Comparison of ENCODE assay signal across 19 mouse cellular contexts in genomic region chr8:66756161-66756560, GRCm38 (mm10).
DNase-seq lines count a peak whose midpoint lies in the region; ATAC-seq lines count a peak whose summit lies in the region.
"Had no signal": no experiment of that assay in that cellular context is flagged by ENCODE, and none has a peak within 500 bp of the region (broad histone marks: within the 10 kb centered on the region; RNA-seq: fewer than 3 reads in every experiment).

No protein-coding gene starts in this region.

- ATAC-seq in frontal cortex, adult (ENCODE audit: low TSS enrichment), result peak; percentile 75
- ATAC-seq: activated CD4-positive, CD25-positive, alpha-beta regulatory T cell, adult 4 months; forebrain, embryonic 14.5 days; forebrain, postnatal 0 days; hindbrain, embryonic 16.5 days had no signal

- no peak for DNase-seq in frontal cortex, postnatal 10 days (ENCODE audit: low spot score in 2 of 2)
- peak; percentile 27 for DNase-seq in layer of hippocampus, adult 9-11 months
- DNase-seq in layer of hippocampus, adult 9-10 months (ENCODE audit: low spot score), result no peak
- peak; percentile 14 to 37 for DNase-seq in right cerebral cortex, adult 2 months (ENCODE audit: low spot score in 2 of 2)
- no peak for DNase-seq in right cerebral cortex, postnatal 25 days
- DNase-seq: adrenal gland, adult 8-10 months; adrenal gland, postnatal 25 days; cerebellum, adult 18-20 months; cerebellum, adult 9-10 months; cerebellum, postnatal 14 days; forebrain, postnatal 0 days; gastrocnemius, postnatal 25 days; heart, adult 18-20 months; heart, postnatal 10 days; heart, postnatal 36 days had no signal

Comparison
In these comparisons a context has a peak if more than half of its experiments do, and no peak if none do; other contexts are left out.
1. DNase-seq: peak in layer of hippocampus, adult 9-11 months (single experiment) and right cerebral cortex, adult 2 months (2 of 2); none in frontal cortex, postnatal 10 days (0 of 2), layer of hippocampus, adult 9-10 months (single experiment) and right cerebral cortex, postnatal 25 days (single experiment).